Mouse (Mus musculus) megakaryocyte, embryonic 14.5 days (primary cell): ENCODE data around the gene Fam78b. TPM values are rescaled to one million over a fixed set of nuclear protein-coding genes. Genes with fewer than 3 reads are reported as not detected.

Source experiments
- H3K27me3 ChIP-seq: replicated peaks from 2 replicates; pipeline ENCODE3; 2012; ENCODE audit warnings: inconsistent platforms
- H3K36me3 ChIP-seq: replicated peaks from 2 replicates; pipeline ENCODE3; 2012; ENCODE audit warnings: low read length, inconsistent platforms, mixed read lengths
- H3K4me1 ChIP-seq: 2 replicates; pipeline ENCODE4 v1.6.1; 2012; ENCODE audit warnings: inconsistent platforms
- H3K4me3 ChIP-seq: replicated peaks from 2 replicates; pipeline ENCODE3; 2012; ENCODE audit warnings: moderate library complexity, mild to moderate bottlenecking, inconsistent platforms
- H3K9me3 ChIP-seq: 2 replicates; pipeline ENCODE4 v1.6.1; 2012; ENCODE audit warnings: inconsistent platforms
- FLI1 ChIP-seq: IDR thresholded peaks from 2 replicates; pipeline ENCODE4 v1.6.1; 2012; ENCODE audit warnings: low read length, inconsistent platforms, mixed read lengths
- GATA1 ChIP-seq: IDR thresholded peaks from 3 replicates; pipeline ENCODE4 v1.6.1; 2012; ENCODE audit warnings: mixed read lengths, low read length, inconsistent platforms, borderline replicate concordance
- polyA plus RNA-seq: library from polyadenylated mRNA; stranded (reverse); fragments of >175 nt; gene quantifications from 2 replicates; pipeline ENCODE4 v1.2.3, GENCODE M21; 2012; ENCODE audit warnings: low replicate concordance; ENCODE audit not compliant: insufficient read depth

Gene Fam78b
- polyA plus RNA-seq, result 0.58 TPM in 1 of 2 replicates, not detected in the other

GRCm38 (mm10) chr1:167001174-167001843, at the start of gene Fam78b:
Gene Fam78b, plus strand, starts transcription at chr1:167001417.
- Histone ChIP-seq H3K27me3 (peaks cover 69% of the 10 kb centered on the region), H3K36me3 (no peaks in the 10 kb centered on the region), H3K9me3 (no peaks in the 10 kb centered on the region), H3K4me3 (peak within 1 kb of the TSS; percentile 91), H3K4me1 (peaks cover 17% of the 10 kb centered on the region)
- TF ChIP-seq GATA1 (no peak), FLI1 (no peak)

GRCm38 (mm10) chr1:166964508-166964907, 36.7 kb upstream of the Fam78b start:
- H3K9me3 ChIP-seq, result no peaks in the 10 kb centered on the region
- TF ChIP-seq FLI1 (no peak), GATA1 (no peak)
- no peaks in the 10 kb centered on the region for H3K27me3 ChIP-seq

GRCm38 (mm10) chr1:166968271-166968670, 32.9 kb upstream of the Fam78b start:
- Histone ChIP-seq H3K27me3 (no peaks in the 10 kb centered on the region), H3K4me1 (no peaks in the 10 kb centered on the region), H3K9me3 (no peaks in the 10 kb centered on the region), H3K36me3 (no peaks in the 10 kb centered on the region), H3K4me3 (no peak overlapping the region)
- no peak for TF ChIP-seq GATA1
- no peak for TF ChIP-seq FLI1

More at GRCm38 (mm10) chr1:166964508-166964907, 36.7 kb upstream of the Fam78b start:
- no peaks in the 10 kb centered on the region for H3K4me1 ChIP-seq
- H3K4me3 ChIP-seq, result no peak overlapping the region
- no peaks in the 10 kb centered on the region for H3K36me3 ChIP-seq

GRCm38 (mm10) chr1:166973731-166974130, 27.5 kb upstream of the Fam78b start:
- Histone ChIP-seq H3K36me3 (no peaks in the 10 kb centered on the region), H3K4me1 (no peaks in the 10 kb centered on the region), H3K27me3 (no peaks in the 10 kb centered on the region), H3K9me3 (0 out of 2 replicates have a peak, but pooled peaks cover 4% of the 10 kb centered on the region), H3K4me3 (no peak overlapping the region)
- no peak for TF ChIP-seq FLI1
- TF ChIP-seq GATA1, result no peak

GRCm38 (mm10) chr1:166978611-166979010, 22.6 kb upstream of the Fam78b start:
- Histone ChIP-seq H3K4me1 (no peaks in the 10 kb centered on the region), H3K27me3 (no peaks in the 10 kb centered on the region), H3K36me3 (no peaks in the 10 kb centered on the region), H3K4me3 (no peak overlapping the region), H3K9me3 (peaks cover 7% of the 10 kb centered on the region; the same call in 1 of the 2 replicates)
- TF ChIP-seq GATA1 (no peak), FLI1 (no peak)

GRCm38 (mm10) chr1:166994266-166994665, 7.0 kb upstream of the Fam78b start:
- Histone ChIP-seq H3K4me1 (no peaks in the 10 kb centered on the region), H3K9me3 (no peaks in the 10 kb centered on the region), H3K27me3 (peaks cover 18% of the 10 kb centered on the region), H3K4me3 (no peak overlapping the region), H3K36me3 (no peaks in the 10 kb centered on the region)
- TF ChIP-seq GATA1, result no peak
- TF ChIP-seq FLI1, result no peak

- Histone ChIP-seq H3K27me3 (peaks cover 38% of the 10 kb centered on the region), H3K36me3 (no peaks in the 10 kb centered on the region), H3K4me1 (peaks cover 7% of the 10 kb centered on the region), H3K4me3 (no peak overlapping the region), H3K9me3 (no peaks in the 10 kb centered on the region)
- TF ChIP-seq GATA1 (no peak), FLI1 (no peak)
Measured at GRCm38 (mm10) chr1:166996250-166996649, 5.0 kb upstream of the Fam78b start.

GRCm38 (mm10) chr1:166996811-166997210, 4.4 kb upstream of the Fam78b start:
- Histone ChIP-seq H3K4me3 (no peak overlapping the region), H3K9me3 (no peaks in the 10 kb centered on the region), H3K36me3 (no peaks in the 10 kb centered on the region), H3K27me3 (peaks cover 43% of the 10 kb centered on the region), H3K4me1 (peaks cover 13% of the 10 kb centered on the region)
- TF ChIP-seq GATA1 (no peak), FLI1 (no peak)

- H3K36me3 ChIP-seq, result no peaks in the 10 kb centered on the region
- H3K4me3 ChIP-seq, result peak overlapping the region; percentile 91
- peaks cover 67% of the 10 kb centered on the region for H3K27me3 ChIP-seq
- H3K9me3 ChIP-seq, result no peaks in the 10 kb centered on the region
- TF ChIP-seq GATA1 (no peak), FLI1 (no peak)
- H3K4me1 ChIP-seq, result peaks cover 17% of the 10 kb centered on the region
Measured at GRCm38 (mm10) chr1:167000529-167001173, 566 bp upstream of the Fam78b start.

GRCm38 (mm10) chr1:167001844-167002485, 748 bp downstream of the Fam78b start:
- Histone ChIP-seq H3K4me3 (peak overlapping the region; percentile 91), H3K9me3 (no peaks in the 10 kb centered on the region), H3K36me3 (no peaks in the 10 kb centered on the region), H3K27me3 (peaks cover 70% of the 10 kb centered on the region), H3K4me1 (peaks cover 17% of the 10 kb centered on the region)
- TF ChIP-seq FLI1 (no peak), GATA1 (no peak)
